Mouse (Mus musculus): ENCODE measurements at regions not wholly inside any gene's neighbourhood (a gene's known extent, or its start where the extent isn't known, plus 50 kb on each side); places are given as distances from the start of the nearest gene placed in this dataset.

DNA sequence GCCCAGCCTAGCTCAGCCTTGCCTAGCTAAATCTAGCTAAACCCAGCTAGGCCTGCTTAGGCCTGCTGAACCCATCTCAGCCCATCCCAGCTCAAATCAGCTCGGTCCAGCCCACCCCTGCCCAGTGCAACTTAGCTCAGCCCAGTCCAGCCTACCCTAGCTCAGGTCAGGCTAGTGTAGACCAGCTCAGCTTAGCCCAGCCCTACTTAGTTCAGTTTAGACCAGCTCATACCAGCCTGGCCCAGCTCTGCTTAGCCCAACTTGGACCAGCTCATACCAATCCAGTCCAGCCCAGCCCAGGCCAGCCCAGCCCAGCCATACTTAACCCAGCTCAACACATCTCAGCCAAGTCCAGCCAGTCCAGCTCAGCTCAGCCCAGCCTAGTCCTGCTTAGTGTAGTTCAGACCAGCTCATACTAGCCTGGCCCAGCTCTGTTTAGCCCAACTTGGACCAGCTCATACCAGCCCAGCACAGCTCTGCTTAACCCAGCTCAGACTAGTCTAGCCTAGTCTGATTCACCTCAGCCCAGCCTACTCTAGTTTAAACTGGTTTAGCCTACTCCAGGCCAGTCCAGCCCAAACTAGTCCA is 90.7 kb downstream of the Tmem121 start:
- ChIA-PET POLR2A (no interaction called here), CTCF (no interaction called here)
- ATAC-seq (no peak), DNase-seq (ENCODE audit: low read depth, low spot score) (no peak)
- TF ChIP-seq CTCF (IDR thresholded peaks at IDR 0.05): no peak
- in situ Hi-C loops (cut with MboI; ENCODE audit: low pct_unique_long_range_greater_than_20kb): no loop called here
- H3K27me3 ChIP-seq: peaks cover 19% of the 10 kb centered on the region

DNA sequence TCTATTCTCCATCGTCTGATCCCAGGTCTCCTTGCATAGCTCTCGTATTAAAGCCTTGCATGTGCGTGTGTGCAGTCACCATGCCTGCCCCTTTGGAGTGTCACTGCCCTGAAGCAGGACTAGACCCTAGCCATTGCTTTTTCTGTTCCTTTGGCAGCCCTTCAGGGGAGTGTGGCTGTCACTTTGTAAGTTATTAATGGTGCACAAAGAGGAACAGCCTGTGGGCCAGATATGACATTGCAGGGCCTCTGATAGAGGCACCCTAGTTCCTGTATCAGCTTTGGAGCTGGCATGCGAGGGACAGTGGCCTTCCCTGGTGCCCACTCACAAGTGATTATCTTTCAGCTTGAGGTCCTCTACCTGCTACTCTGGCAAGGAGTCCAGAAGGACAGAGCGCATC is 92.0 kb downstream of the Tmem121 start:
- peaks cover 14% of the 10 kb centered on the region for H3K27me3 ChIP-seq
- CTCF ChIA-PET: no interaction called here
- POLR2A ChIA-PET: no interaction called here
- in situ Hi-C loops (cut with MboI; ENCODE audit: low pct_unique_long_range_greater_than_20kb): no loop called here
- no peak for ATAC-seq
- TF ChIP-seq CTCF (IDR thresholded peaks at IDR 0.05): no peak
- DNase-seq (ENCODE audit: low read depth, low spot score): no peak

DNA sequence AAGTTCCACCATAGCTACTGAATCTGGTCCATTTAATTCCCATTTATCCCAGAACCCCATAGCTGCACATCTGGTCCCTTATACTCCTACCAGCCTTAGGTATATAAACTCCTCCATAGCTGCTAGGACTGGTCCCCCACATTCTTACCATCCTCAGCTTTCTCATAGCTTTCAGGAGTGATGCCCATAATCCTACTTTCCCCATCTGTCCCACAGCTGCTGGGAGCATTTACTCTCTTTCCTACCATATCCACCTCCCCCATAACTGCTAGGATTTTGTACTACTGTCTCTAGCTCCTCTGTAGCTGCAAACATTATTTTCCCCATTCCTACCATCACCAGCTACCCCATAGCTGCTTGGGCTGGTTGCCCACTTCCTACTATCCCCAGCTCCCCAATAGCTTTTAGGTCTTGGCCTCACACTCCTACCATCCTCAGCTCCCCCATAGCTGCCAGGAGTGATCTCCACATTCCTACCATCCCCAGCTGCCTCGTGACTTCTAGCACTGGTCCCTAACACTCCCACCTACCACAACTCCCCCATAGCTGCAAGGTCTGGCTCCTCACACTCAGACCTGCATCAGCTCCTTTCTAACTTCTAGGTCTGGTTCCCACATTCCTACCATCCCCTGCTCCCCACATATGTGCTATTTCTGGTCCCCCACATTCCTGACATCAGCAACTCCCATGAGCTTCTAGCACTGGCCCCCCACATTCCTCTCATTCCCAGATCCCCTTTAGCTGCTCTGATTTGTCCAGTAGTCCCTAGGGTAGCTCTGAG is 106.5 kb downstream of the Tmem121 start:
- ATAC-seq: no peak
- ChIA-PET POLR2A (no interaction called here), CTCF (interaction anchor here (1.1 kb wide), 1 partner anchor 72 kb away, joined by 3 read pairs; no protein-coding TSS in a partner anchor)
- in situ Hi-C loops (cut with MboI; ENCODE audit: low pct_unique_long_range_greater_than_20kb): no loop called here
- TF ChIP-seq CTCF (IDR thresholded peaks at IDR 0.05): no peak
- no peaks in the 10 kb centered on the region for H3K27me3 ChIP-seq
- DNase-seq (ENCODE audit: low read depth, low spot score): no peak

- DNase-seq (ENCODE audit: low read depth, low spot score): no peak
- no peaks in the 10 kb centered on the region for H3K27me3 ChIP-seq
- no peak for TF ChIP-seq CTCF (IDR thresholded peaks at IDR 0.05)
- ATAC-seq: no peak
- CTCF ChIA-PET: interaction anchor here (1.3 kb wide), 1 partner anchor 73 kb away, joined by 3 read pairs; no protein-coding TSS in a partner anchor
- POLR2A ChIA-PET: no interaction called here
- in situ Hi-C loops (cut with MboI; ENCODE audit: low pct_unique_long_range_greater_than_20kb): no loop called here
These were observed 110.2 kb downstream of the Tmem121 start for GRCm38 (mm10) chr12:113295924-113296323.

DNA sequence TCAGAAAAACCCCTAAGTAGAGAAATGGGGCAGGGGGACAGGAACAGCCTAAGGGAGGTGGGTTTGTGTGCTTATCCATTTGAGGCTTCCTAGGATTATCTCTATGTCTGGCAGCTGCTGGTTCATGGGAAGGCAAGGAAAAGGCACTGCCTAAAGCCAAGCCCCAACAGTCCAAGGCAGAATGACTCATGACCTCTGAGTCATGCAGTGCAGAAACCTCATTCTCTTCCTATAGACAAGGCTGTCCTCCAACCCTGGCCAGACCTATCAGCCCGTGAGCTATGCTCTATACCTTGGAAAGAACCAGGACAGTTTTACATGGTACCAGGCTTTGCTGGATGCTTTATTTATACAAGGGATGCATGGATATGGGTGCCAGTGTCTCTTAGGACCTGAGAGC is 120.2 kb downstream of the Tmem121 start:
- in situ Hi-C loops (cut with MboI; ENCODE audit: low pct_unique_long_range_greater_than_20kb): no loop called here
- ChIA-PET CTCF (no interaction called here), POLR2A (no interaction called here)
- no peaks in the 10 kb centered on the region for H3K27me3 ChIP-seq
- ATAC-seq: no peak
- no peak for DNase-seq (ENCODE audit: low read depth, low spot score)
- TF ChIP-seq CTCF (IDR thresholded peaks at IDR 0.05): no peak

DNA sequence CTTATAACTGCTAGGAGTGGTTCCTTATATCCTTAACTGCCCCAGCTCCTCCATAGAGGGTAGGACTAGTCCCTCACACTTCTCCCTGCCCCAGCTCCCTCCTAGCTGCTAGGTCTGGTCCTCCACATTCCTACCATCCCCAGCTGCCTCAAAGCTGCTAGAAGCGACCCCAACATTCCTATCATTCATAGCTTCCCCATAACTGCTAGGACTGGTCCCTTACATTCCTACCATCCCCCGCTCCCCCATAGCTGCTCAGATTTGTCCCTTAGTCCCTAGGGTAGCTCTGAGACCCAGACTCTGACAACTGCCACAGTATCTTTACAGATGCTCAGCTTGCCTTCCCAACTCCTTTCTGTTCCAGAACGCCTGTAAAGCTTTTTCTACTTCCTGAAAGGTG is 127.6 kb downstream of the Tmem121 start:
- no peak for TF ChIP-seq CTCF (IDR thresholded peaks at IDR 0.05)
- in situ Hi-C loops (cut with MboI; ENCODE audit: low pct_unique_long_range_greater_than_20kb): no loop called here
- POLR2A ChIA-PET: no interaction called here
- CTCF ChIA-PET: no interaction called here
- ATAC-seq (no peak), DNase-seq (ENCODE audit: low read depth, low spot score) (no peak)
- no peaks in the 10 kb centered on the region for H3K27me3 ChIP-seq

DNA sequence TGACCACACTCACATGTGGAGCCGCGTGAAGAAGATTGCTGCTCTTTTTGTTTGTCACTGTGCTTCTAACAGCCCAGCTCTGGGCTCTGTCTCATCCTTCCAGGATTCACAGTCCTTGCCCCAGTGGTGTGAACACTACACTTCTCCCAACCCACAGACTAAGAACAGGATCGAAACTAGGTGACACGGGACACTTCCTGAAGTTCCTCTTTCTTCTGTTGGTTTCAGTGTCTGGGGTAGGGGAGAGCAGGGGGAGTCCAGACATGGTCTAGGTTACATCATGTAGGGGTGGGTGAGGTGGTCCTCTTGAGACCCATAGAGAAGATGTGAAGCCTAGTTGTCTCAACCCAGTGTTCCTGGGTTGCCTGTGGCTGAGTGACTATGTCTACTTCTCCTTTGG is 128.9 kb downstream of the Tmem121 start:
- TF ChIP-seq CTCF (IDR thresholded peaks at IDR 0.05): no peak
- ChIA-PET POLR2A (no interaction called here), CTCF (no interaction called here)
- in situ Hi-C loops (cut with MboI; ENCODE audit: low pct_unique_long_range_greater_than_20kb): no loop called here
- H3K27me3 ChIP-seq: no peaks in the 10 kb centered on the region
- ATAC-seq: no peak
- DNase-seq (ENCODE audit: low read depth, low spot score): no peak

- POLR2A ChIA-PET: no interaction called here
- peak; percentile 24 for DNase-seq (ENCODE audit: low read depth, low spot score)
These were observed 135.4 kb downstream of the Tmem121 start for GRCm38 (mm10) chr12:113321086-113321485.

DNA sequence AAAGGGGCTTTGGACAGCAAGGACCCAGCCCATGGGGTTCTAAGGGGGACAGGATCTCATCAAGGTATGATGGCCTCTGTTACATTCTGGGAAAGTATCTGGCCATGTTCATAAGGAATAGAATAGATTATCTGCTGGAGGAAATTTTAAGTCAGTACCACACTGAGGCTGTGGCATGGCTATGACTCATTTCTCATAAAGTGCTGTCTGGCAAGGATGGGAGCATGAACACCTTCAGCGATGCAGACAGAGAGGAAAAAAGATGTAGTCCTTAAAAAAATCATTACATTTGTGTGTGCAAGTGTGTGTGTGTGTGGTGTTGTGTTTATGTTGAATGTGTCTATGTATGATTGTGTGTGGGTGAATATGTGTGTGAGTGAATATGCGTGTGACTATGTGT is 136.4 kb downstream of the Tmem121 start:
- ATAC-seq (no peak), DNase-seq (ENCODE audit: low read depth, low spot score) (no peak)
- TF ChIP-seq CTCF (IDR thresholded peaks at IDR 0.05): no peak
- CTCF ChIA-PET: no interaction called here
- POLR2A ChIA-PET: no interaction called here
- no peaks in the 10 kb centered on the region for H3K27me3 ChIP-seq
- in situ Hi-C loops (cut with MboI; ENCODE audit: low pct_unique_long_range_greater_than_20kb): no loop called here

More at GRCm38 (mm10) chr12:113321086-113321485, 135.4 kb downstream of the Tmem121 start:
- H3K27me3 ChIP-seq: no peaks in the 10 kb centered on the region
- peak; percentile 82 for ATAC-seq
- CTCF ChIA-PET: no interaction called here
- in situ Hi-C loops (cut with MboI; ENCODE audit: low pct_unique_long_range_greater_than_20kb): no loop called here
- TF ChIP-seq CTCF (IDR thresholded peaks at IDR 0.05): no peak

GRCm38 (mm10) chr12:113327851-113328250 is 142.1 kb downstream of the Tmem121 start:
- in situ Hi-C loops (cut with MboI; ENCODE audit: low pct_unique_long_range_greater_than_20kb): no loop called here
- H3K27me3 ChIP-seq: no peaks in the 10 kb centered on the region
- no peak for TF ChIP-seq CTCF (IDR thresholded peaks at IDR 0.05)
- ChIA-PET POLR2A (no interaction called here), CTCF (no interaction called here)
- DNase-seq (ENCODE audit: low read depth, low spot score) (no peak), ATAC-seq (no peak)

- in situ Hi-C loops (cut with MboI; ENCODE audit: low pct_unique_long_range_greater_than_20kb): no loop called here
- no peaks in the 10 kb centered on the region for H3K27me3 ChIP-seq
- CTCF ChIA-PET: no interaction called here
- no peak for DNase-seq (ENCODE audit: low read depth, low spot score)
- TF ChIP-seq CTCF (IDR thresholded peaks at IDR 0.05): no peak
- POLR2A ChIA-PET: no interaction called here
- ATAC-seq: no peak
These were observed 144.5 kb downstream of the Tmem121 start for GRCm38 (mm10) chr12:113330266-113330665.

GRCm38 (mm10) chr12:113332226-113332625 is 146.5 kb downstream of the Tmem121 start:
- POLR2A ChIA-PET: no interaction called here
- TF ChIP-seq CTCF (IDR thresholded peaks at IDR 0.05): no peak
- in situ Hi-C loops (cut with MboI; ENCODE audit: low pct_unique_long_range_greater_than_20kb): no loop called here
- ATAC-seq: no peak
- H3K27me3 ChIP-seq: no peaks in the 10 kb centered on the region
- DNase-seq (ENCODE audit: low read depth, low spot score): no peak
- CTCF ChIA-PET: no interaction called here

Data from Patski (cell line).